Mouse (Mus musculus): ENCODE measurements around the gene Midn.

Gene Midn

GRCm38 (mm10) chr10:80171252-80171651 lies 23.2 kb downstream of the Midn start:
- WGBS, result 84% methylated on average over 15 of the region's 15 CpGs

- 78% methylated on average over 45 of the region's 45 CpGs for WGBS
Measured at GRCm38 (mm10) chr10:80171760-80172526, 23.9 kb downstream of the Midn start.

DNA sequence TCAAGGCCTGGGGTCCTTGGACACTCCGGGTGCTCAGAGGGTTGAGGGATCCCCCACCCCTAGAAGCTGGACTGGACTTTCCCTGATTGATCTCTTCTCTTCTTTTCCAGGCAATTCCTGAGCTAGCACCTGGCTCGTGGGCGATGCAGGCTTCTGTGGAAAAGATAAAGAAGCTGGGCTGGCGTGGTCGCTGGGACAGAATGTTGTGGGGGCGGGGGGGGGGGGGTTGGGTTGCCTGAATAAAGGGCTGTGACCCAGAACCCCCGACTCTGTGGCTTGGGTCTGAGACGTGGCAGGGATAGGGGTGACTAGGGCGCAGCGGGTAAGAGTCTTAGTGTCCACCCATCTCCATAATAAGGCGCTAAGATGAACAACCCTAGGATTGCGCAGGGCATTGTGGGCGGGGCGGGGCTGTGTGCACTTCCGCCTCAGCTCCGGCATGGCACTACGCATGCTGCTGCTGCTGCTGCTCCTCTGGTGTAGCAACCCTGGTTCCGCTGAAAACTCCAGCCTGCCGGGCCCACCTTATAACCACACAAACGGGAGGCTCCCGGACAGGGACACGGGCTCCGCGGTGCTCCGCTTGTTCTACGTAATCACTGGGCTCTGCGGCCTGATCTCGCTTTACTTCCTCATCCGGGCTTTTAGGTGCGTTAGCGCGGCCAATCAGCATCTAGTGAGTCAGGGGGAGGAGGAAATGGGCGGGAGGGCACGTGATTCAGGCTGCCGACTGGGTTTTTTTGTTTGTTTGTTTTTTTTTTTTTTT lies 24.6 kb downstream of the Midn start, which contains the start of gene 1600002K03Rik:
TSS of gene 1600002K03Rik (plus strand) at position 418 of the 766 bp plus-strand sequence.
- 10% methylated on average over 35 of the region's 35 CpGs for WGBS

DNA sequence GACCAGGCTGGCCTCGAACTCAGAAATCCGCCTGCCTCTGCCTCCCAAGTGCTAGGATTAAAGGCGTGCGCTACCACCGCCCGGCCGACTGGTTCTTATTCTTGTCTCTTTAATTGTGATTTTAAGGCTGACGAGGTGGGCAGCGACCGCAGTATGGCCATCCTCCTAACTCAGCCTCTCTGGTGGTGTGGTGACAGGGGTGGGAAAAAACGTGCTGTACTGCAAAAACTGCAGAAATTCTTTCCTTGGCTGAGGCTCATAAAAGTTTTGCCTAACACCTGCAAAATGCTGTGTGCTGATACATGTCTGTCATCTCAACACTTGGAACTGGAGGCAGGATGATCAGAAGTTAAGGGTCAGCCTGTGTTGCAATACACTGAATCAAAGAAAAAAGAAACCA lies 25.3 kb downstream of the Midn start:
- 9% methylated on average over 11 of the region's 11 CpGs for WGBS

GRCm38 (mm10) chr10:80173955-80174640 lies 26.0 kb downstream of the Midn start:
- 85% methylated on average over 10 of the region's 10 CpGs for WGBS

- 51% methylated on average over 2 of the region's 2 CpGs for WGBS
Measured at GRCm38 (mm10) chr10:80174705-80175104, 26.6 kb downstream of the Midn start.

GRCm38 (mm10) chr10:80175536-80176269 lies 27.6 kb downstream of the Midn start:
- 25% methylated on average over 4 of the region's 4 CpGs for WGBS

- 85% methylated on average over 5 of the region's 5 CpGs for WGBS
Measured at GRCm38 (mm10) chr10:80176270-80176834, 28.3 kb downstream of the Midn start.

DNA sequence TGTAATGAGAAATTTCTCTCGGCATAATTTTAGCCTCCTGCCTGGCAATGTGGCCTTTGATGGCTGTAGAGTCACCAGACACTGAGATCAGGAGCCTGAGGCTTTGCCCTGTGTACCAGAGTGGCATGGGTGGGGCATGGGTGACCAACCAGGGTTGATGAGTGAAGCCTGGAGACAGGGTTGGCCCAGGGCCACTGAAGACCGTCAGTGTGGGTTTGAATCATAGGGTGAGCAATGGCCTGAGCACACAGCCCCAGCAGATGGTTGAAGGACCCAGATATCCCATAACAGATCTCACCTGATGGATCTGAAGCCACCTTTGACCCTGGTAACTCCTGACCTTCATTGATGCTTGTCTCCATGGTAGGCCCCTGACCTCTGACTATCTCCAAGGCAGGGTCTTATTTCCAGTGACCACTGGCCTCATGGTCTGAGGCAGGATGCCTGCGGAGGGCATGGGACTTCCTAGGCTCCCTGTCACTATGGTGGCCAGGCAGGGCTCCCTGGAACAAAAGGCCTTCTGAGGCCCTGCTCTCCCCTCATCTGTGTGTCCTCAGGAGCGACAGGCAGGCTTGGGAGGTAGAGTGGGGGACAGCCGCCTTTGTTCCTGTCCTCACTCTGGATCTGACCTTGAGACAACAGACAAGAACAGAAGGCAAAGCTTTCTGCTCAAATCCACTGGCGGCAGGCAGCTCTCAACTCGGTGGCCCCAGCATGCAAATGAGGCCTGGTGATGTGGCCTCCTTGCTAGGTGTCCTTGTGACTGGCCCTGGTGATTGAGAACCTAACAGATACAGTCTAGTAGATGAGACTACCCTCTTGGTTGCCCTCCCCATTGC lies 29.6 kb downstream of the Midn start:
- 75% methylated on average over 7 of the region's 7 CpGs for WGBS

DNA sequence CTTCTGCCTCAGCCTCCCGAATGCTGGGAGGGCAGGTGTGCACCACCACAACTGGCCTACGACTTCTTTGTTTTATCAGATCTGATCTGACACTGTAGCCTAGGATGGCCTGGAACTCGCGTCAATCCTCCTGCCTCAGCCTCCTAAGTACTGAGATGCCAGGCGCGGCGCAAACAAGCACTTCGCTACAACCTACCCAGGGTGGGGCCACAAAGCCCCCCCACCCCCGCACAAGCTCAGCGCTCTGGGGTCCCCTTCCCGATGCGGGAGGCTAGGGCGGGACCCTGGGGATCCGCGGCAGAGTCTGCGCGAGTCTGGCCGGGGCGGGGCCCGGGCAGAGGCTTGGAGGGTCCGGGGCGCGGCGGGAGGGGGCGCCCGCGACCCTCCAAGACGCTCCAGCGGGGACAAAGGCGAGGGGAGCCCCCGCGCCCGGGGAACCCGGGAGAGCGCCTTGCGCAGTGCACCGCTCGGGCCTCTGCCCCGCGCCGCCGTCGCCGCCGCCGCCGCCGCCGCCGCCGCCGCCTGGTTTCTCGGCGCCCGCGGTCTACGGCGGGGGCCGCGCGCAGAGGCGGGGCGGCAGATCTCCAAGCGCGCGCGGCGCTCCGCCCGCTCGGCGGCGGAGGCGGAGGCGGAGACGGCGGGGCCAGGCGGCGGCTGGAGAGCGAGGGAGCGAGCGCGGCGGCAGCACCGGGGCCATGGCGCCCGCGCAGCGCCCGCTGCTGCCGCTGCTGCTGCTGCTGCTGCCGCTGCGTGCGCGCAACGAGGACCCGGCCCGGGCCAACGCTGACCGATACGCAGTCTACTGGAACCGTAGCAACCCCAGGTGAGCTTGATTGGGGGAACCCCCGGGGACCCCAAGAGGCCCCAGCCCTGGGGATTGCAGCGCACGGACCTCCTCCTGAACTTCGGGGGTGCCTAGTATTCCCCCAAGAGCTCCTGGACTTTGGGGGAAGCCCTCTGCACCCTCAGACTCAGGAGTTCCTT lies 31.3 kb downstream of the Midn start, which contains the start of gene Efna2:
TSS of gene Efna2 (plus strand) at position 415 of the 984 bp plus-strand sequence.
- WGBS, result 2% methylated on average over 97 of the region's 106 CpGs

DNA sequence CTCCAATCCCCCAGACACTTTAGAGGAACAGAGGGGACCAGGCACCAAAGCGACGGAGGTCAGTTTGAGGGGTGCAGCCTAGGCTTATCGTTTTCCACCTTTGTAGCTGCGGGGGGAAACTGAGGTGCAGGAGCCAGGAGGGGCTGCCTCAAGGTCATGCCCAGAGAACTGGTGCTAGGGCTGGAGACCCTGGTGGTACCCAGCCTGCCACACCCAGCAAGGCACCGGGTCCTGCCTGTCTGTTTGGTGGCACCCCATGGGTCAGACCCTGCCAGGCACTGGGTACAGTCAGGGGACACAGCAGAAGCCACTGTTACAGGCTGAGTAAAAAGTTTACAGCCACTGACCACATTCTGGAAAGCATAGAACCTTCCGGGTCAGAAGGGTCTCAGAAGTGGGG lies 32.2 kb downstream of the Midn start:
- WGBS, result 48% methylated on average over 6 of the region's 6 CpGs

GRCm38 (mm10) chr10:80180823-80181222 lies 32.8 kb downstream of the Midn start:
- WGBS, result 55% methylated on average over 5 of the region's 5 CpGs

- WGBS, result 93% methylated on average over 7 of the region's 7 CpGs
Measured at GRCm38 (mm10) chr10:80182547-80182946, 34.5 kb downstream of the Midn start.

GRCm38 (mm10) chr10:80186649-80187048 lies 38.6 kb downstream of the Midn start:
- WGBS, result 68% methylated on average over 27 of the region's 27 CpGs

DNA sequence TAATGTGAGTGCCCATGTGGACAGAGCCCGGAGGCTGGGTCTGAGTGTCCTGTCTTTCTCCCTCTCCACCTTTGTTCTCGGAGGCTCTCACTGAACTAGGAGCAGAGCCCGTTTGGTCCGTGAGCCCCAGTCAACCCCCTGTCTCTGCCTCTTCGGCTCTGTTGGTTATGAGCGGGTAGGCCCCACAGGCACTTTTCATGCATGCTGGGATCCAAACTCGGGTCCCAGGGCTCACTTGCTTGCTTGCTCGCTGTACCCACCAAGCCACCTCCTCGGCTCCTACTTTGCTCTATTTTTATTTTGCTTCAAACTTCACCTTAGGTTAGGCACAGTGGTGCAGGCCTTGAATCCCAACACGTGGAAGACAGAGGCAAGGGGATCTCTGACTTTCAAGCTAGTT lies 39.7 kb downstream of the Midn start:
- WGBS, result 90% methylated on average over 10 of the region's 10 CpGs

GRCm38 (mm10) chr10:80188453-80189024 lies 40.5 kb downstream of the Midn start:
- WGBS, result 83% methylated on average over 15 of the region's 15 CpGs

- 26% methylated on average over 21 of the region's 21 CpGs for WGBS
Measured at GRCm38 (mm10) chr10:80189999-80190398, 41.9 kb downstream of the Midn start.

- WGBS, result 4% methylated on average over 48 of the region's 48 CpGs
Measured at GRCm38 (mm10) chr10:80190491-80191051, 42.5 kb downstream of the Midn start.
